Mouse (Mus musculus) G1E-ER4 (cell line): ENCODE results near the gene Rhbdl1. TPM values are rescaled to one million over a fixed set of nuclear protein-coding genes. Genes with fewer than 3 reads are reported as not detected.

ENCODE experiments used
- GATA1 ChIP-seq: IDR thresholded peaks from one replicate; pipeline ENCODE4 v1.8.0; 2012; ENCODE audit warnings: low read length, inconsistent platforms
- polyA plus RNA-seq: library from polyadenylated mRNA; stranded (reverse); fragments of >175 nt; gene quantifications from 2 replicates; pipeline ENCODE4 v1.2.3, GENCODE M21; 2012

Gene Rhbdl1
- polyA plus RNA-seq, 1 experiment: 2.4 TPM

DNA sequence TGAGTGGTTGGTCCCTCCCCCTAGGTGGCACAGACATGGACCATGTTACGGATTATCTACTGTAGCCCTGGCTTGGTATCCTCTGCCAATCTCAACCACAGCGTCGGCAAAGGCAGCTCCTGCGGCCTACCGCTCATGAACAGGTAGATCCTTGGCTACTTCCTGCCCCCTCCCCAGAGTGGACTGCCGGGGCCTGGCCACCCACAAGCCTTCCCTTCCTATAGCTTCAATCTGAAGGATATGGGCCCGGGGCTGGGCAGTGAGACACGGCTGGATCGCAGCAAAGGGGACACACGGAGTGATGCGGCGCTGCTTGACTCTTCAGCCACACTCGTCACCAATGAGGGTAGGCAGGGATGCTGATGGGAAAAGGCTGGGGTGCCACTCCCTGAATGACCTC is 10.1 kb downstream of the Rhbdl1 start:
- no peak for TF ChIP-seq GATA1

DNA sequence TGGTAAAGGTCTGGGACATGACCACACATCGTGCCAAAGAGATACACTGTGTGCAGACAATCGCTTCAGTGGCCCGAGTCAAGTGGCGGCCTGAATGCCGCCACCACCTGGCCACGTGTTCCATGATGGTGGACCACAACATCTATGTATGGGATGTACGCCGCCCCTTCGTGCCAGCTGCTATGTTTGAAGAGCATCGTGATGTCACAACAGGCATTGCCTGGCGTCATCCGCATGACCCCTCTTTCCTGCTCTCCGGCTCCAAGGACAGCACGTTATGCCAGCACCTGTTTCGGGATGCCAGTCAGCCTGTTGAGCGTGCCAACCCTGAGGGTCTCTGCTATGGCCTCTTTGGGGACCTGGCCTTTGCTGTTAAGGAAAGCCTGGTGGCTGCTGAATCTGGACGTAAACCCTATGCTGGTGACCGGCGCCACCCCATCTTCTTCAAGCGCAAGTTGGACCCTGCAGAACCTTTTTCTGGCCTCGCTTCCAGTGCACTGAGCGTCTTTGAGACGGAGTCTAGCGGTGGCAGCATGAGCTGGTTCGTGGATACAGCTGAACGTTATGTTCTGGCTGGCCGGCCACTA is 11.0 kb downstream of the Rhbdl1 start:
- no peak for TF ChIP-seq GATA1

DNA sequence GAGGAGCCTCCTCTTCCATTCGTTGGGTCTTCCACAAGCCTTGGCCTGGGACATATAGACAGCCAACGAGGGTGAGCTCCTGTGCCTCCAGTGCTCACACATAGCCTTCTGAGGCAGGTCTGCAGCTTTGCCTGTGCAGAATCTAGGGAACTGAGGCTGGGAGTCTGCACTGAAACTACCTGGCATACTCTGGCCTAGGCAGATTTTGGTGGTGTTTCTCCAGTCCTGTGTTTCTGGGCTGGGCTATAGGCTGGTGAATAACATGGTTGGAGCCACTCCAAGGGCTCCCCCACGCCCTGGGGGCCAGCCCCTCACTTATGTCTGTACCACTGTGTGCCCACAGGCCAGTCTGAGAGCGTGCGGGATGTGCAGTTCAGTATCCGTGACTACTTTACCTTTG is 11.8 kb downstream of the Rhbdl1 start:
- TF ChIP-seq GATA1: no peak

DNA sequence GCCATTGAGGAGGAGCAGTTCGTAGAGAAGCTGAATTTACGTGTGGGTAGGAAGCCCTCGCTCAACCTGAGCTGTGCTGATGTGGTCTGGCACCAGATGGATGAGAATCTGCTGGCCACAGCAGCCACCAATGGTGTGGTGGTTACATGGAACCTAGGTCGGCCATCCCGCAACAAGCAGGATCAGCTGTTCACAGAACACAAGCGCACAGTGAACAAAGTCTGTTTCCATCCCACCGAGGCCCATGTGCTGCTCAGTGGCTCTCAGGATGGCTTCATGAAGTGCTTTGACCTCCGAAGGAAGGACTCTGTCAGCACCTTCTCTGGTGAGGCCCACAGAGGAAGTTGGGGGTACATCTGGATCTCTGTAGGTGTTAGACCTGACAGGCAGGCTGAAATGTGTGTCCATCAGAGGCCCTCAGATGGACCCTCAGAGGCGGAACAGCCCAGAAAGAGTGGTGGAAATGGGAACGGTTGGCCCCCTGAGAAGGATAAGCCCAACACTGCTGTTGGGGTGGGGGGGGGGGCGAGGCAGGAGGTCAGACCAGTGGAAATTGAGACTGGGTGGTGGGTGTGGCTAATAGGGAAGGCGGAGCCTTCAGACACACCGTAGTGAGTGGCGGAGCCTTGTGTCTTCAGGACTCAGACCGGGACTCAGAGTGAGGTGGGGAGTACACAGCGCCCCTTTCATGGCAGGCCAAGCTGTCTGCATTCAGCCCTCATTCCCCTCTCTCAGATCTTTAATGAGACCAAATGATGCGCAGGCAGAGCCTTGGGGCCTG is 12.5 kb downstream of the Rhbdl1 start:
- TF ChIP-seq GATA1: no peak

DNA sequence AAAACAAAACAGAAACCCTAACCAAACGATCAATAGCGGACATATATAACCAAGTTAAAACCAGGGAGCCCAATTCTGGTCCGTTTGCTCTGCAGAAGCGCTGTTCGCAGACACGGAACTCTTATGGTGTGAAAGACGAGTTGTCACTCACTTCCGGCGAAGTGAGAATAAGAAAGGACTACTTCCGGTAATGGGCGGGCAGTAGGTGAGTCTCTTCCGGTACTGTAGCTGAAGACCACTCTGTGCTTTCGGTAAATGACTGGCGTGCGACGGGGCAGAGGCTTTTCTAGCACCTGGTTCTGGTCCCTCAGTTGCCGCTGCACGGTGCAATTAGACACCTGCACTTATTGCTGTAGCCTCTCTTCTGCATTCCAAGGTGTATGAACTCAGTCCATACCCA is 13.6 kb downstream of the Rhbdl1 start, which contains the start of gene Wdr24:
Wdr24 (plus strand) TSS at position 176 of the 400 bp plus-strand sequence.
- TF ChIP-seq GATA1: no peak

DNA sequence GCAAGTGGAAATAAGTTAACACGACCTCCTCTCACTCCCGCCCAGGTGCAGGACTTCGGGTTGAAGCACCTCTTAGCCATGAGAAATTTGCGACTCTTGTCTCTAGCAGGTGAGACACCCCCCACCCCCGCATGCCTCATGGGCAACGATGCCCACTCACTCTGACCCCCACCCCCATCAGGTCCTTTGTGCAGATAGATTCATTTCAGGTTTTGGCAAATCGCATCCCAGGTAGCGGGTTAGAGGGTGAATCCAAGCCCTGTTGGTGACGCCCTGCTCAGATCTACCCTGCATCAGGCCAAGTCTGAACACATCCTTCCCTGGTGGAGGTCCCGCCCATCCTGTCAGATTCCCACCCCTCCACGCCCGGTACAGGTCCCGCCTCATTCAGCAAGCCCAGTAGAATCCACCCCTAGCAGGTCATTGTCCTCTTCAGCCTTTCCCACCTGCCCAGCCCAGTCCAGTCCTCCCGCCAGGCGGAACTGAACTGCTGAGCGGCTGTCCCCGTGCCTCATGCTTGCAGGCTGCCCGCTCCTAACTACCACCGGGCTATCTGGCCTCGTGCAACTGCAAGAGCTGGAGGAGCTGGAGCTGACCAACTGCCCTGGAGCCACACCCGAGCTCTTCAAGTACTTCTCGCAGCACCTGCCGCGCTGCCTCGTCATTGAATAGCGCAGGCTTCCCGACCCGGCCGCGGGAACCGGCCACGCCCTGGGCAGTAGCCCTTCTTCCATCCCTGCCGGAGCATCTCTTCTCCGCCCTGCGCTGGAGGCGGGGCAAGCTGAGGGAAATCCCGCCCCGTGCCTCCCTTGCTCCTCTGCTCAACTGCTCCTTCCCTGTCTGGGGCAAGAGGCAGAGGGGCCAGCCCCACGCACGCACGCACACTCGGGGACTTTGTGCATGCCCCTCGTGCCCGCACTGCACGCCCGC is 18.0 kb downstream of the Rhbdl1 start:
- no peak for TF ChIP-seq GATA1

DNA sequence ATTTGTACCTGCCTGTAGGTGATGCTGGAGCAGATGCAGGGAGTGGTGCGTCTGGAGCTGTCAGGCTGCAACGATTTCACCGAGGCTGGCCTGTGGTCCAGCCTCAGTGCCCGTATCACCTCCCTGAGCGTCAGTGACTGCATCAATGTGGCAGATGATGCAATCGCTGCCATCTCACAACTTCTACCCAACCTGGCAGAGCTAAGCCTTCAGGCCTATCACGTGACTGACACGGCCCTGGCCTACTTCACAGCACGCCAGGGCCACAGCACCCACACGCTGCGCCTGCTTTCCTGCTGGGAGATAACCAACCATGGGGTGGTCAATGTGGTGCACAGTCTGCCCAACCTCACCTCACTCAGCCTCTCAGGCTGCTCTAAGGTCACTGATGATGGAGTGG is 19.4 kb downstream of the Rhbdl1 start:
- no peak for TF ChIP-seq GATA1

DNA sequence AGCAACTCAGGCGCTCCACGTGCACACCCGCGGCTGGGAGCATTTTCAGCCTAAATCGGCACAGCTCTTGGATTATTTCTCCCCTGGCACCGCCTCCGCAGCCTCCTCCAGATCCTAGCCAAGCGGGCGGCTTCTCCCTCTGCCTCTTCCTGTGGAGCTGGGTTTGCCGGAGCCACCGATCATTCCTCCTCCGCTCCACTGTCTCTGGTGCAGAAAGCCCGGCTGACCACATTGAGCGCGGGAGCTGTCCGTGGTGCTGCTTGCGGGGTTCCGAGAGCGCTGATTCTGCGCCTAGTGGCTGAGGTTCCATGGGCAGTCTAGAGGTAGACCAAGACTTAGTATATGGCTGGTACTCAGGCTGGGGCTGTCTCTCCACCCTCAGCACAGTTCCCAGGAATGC is 23.6 kb downstream of the Rhbdl1 start:
- TF ChIP-seq GATA1: no peak

DNA sequence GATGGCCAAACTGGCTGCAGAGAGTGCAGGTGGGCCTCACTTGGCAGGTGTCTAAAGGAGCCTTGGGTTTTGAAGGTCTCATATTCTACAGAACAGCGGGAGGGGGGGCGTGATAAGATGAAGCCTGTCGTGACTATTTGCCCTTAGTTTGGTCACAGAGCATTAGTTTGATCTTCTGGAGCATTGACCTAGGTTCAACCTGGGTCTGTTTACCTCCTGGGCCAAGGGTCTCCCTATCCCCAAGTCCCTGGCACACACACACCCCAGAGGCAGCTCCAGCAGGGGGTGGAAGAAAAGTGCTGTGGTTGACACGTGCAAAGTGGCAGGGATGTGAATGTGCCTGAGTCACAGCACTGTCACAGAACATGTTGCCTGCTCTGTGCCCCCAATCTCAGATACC is 26.2 kb downstream of the Rhbdl1 start:
- no peak for TF ChIP-seq GATA1

DNA sequence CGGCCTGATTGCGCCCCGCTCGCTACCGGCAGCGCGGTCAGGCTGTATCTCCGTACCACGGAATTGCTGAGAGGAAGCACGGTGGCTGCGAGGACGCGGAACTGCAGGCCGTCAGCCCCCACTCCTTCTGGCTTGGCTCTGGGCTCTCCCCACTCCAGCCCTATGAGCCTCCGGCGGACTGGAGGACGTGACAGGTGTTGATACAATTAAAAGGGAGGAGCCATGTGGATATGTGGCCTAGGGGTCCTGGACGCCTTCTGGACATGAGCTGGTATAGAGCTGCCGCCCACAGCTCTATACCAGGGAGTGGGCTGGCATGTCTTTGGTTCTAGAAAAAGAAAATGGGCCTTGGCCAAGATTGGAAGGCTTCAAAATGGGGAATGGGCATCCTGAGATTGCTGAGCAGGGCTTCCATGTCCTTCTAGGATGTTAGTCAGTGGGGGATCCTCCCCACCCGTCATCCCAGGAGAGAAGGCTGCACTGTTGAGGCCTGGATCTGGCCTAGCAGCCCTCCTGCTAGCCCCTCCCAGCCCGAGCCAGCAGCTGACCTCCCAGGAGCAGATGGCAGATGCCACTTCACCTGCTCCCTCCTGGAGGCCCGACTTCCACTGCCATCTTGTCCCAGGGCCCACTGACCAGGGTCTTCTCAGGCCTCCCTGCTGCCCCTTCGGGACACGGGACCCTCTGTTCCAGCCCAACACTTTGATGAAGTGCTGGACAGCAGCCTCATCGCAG is 27.3 kb downstream of the Rhbdl1 start:
- TF ChIP-seq GATA1: no peak

DNA sequence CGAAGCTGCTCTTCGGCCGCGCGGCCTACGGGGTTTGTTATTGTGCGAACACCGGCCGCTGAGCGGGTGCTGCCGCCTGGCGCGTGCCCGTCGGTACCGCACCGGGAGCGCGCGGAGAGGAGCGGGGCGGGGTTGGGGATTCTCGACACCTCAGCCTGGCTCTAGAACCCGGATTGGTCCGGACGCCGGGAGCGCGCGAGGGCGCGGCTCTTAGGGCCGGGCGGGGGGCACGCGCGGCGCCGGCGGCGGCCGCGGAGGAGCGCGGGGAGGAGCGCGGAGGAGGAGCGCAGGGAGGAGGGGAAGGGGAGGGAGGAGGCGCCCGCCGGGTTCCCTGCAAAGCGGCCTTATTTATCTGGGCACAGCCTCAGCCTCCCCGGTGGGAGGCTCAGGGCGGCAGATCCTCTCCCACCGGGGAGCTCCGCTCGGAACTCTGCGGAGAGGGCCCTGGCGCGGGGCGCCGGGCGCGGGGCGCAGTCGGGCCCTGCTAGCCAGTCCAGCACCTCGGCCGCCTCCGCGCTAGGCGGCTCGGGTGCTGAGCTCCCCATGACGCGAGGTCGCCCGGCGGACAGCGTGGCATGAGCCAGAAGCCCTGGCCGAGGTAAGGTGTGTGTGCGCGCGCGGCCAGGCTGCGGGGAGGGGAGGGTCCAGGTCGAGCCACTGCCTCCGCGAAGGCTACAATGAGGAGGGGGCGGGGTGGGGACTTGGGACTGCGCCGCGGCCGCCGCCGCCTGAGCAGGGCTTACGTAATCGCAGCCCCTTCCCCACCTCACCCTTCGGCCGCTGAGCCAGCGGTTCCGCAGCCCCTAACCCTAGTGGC is 28.1 kb downstream of the Rhbdl1 start, which contains the start of gene Fbxl16:
Fbxl16 (plus strand) TSS at position 297 of the 817 bp plus-strand sequence.
- no peak for TF ChIP-seq GATA1

DNA sequence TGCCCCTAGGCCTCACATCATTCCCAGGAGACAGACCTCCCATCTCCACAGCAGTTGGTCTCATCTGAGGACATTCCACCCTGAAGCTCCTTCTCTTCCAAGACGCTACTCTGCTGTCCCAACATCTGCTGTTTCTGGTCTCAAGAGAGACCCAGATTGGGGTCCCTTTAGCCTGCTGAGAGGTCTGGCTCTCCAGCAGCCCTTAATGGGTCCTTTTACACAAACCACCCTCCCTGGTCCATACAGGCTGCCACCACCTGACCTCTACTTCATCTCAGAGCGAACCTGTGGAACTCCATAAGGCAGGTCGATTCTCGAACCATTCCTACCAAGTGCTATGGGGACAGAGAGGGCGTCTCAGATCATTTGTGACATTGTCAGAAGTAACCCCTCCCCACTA is 29.1 kb downstream of the Rhbdl1 start:
- no peak for TF ChIP-seq GATA1

DNA sequence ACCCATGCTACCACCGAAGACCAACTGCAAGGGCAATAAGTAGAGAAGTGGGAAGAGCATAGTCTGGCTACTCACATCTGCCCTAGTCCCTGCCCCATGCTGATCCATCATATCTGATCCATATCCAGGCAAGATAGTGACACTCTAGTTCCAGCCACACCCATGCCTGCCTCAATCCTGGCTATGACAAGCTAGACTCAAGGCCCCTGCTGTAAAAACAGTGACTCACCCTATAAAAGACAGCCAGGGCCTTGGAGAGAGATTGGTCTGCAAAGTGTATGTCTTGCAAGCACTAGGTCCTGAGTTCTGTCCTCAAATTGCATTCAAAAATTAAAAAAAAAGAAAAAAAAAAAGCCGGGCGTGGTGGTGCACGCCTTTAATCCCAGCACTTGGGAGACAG is 30.6 kb downstream of the Rhbdl1 start:
- no peak for TF ChIP-seq GATA1

DNA sequence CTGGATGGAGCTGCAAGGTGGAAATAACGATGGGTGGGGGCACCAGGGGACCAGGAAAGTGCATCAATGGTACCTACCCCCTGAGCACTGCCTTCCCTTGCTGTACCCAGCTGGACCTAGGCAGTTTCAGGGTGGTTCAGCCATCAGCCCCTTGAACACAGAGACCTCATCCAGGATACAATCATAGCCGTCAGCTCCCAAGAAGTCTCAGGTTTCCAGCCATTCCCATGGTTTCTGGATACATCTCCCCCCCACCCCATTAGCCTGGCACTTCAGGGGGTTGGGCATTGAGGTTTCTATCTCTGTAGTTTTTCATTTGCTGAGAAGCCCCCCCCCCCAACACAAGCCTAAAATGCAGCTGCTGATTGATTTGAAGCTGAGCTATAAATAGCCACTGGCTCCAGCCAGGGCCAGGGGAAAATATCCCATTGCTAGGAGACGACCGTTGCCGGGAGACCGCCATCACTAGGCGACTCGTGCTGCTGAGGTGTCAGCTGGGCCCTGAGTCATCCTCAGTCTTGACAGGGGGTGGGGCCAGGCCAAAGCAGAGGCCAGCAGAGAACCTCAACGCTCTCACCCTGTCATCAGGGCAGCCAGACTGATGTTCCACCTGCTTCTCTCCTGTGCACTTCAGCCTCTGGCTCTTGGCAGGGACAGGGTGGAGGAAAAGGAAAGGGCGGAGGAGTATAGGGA is 34.1 kb downstream of the Rhbdl1 start:
- no peak for TF ChIP-seq GATA1

DNA sequence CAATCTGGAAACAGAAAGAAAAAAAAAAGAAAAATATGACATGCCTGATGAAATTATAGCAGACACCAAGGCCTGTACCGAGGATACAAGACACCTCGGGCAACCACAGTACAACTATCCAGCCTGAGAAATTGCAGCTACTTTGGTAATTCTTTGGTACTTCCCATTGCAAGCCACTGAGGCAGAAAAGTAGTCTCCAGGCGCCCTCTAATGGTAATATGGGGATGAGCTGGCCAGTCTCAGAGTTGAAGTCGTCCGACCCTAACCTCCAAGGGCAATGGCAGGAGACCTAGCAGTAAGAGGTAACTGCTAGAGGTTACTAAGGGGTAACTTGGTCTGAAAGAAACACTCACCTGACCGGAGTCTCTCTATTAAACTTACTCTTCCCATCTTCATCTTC is 36.1 kb downstream of the Rhbdl1 start:
- TF ChIP-seq GATA1: no peak
